Mouse (Mus musculus): ENCODE data around the gene Faap20. TPM values are rescaled to one million over a fixed set of nuclear protein-coding genes. Genes with fewer than 3 reads are reported as not detected.

Faap20 gene
- polyA plus RNA-seq, 1 experiment from 2014 or later, result 104 TPM

- no peaks in the 10 kb centered on the region for H3K9me3 ChIP-seq (ENCODE audit: control insufficient read depth, low read length)
- no peaks in the 10 kb centered on the region for H3K27me3 ChIP-seq (ENCODE audit: control insufficient read depth, insufficient read depth, low read length)
- H3K36me3 ChIP-seq (ENCODE audit: control insufficient read depth, insufficient read depth, low read length), result no peaks in the 10 kb centered on the region
- H3K4me2 ChIP-seq (ENCODE audit: low read depth, severe bottlenecking), result no peak overlapping the region
- WGBS, result 89% methylated on average over 7 of the region's 7 CpGs
- DNase-seq (ENCODE audit: low spot score), result no peak
- H3K4me3 ChIP-seq (ENCODE audit: low read depth, low read length), result no peak overlapping the region
- ATAC-seq (ENCODE audit: insufficient number of reproducible peaks, low FRiP score, low TSS enrichment, low read depth), result no peak
- peaks cover 16% of the 10 kb centered on the region for H3K4me1 ChIP-seq (ENCODE audit: control insufficient read depth, insufficient read depth, low read length)
- H3K9ac ChIP-seq (ENCODE audit: low read length), result no peak overlapping the region
- no peak overlapping the region for H3K27ac ChIP-seq (replicated peaks; ENCODE audit: low read depth, low read length)
Measured at GRCm38 (mm10) chr4:155301098-155301447, 51.5 kb downstream of the Faap20 start.

GRCm38 (mm10) chr4:155301965-155302364, 52.4 kb downstream of the Faap20 start:
- ATAC-seq (ENCODE audit: insufficient number of reproducible peaks, low FRiP score, low TSS enrichment, low read depth), result no peak

GRCm38 (mm10) chr4:155304508-155305096, 55.0 kb downstream of the Faap20 start:
- ATAC-seq (ENCODE audit: insufficient number of reproducible peaks, low FRiP score, low TSS enrichment, low read depth) (no peak), DNase-seq (ENCODE audit: low spot score) (no peak)
- H3K36me3 ChIP-seq (ENCODE audit: control insufficient read depth, insufficient read depth, low read length), result no peaks in the 10 kb centered on the region
- no peak overlapping the region for H3K27ac ChIP-seq (replicated peaks; ENCODE audit: low read depth, low read length)
- H3K4me1 ChIP-seq (ENCODE audit: control insufficient read depth, insufficient read depth, low read length), result peaks cover 33% of the 10 kb centered on the region
- H3K9me3 ChIP-seq (ENCODE audit: control insufficient read depth, low read length), result no peaks in the 10 kb centered on the region
- no peak overlapping the region for H3K9ac ChIP-seq (ENCODE audit: low read length)
- H3K27me3 ChIP-seq (ENCODE audit: control insufficient read depth, insufficient read depth, low read length), result no peaks in the 10 kb centered on the region
- WGBS, result 86% methylated on average over 7 of the region's 7 CpGs
- no peak overlapping the region for H3K4me2 ChIP-seq (ENCODE audit: low read depth, severe bottlenecking)
- H3K4me3 ChIP-seq (ENCODE audit: low read depth, low read length), result no peak overlapping the region

More at GRCm38 (mm10) chr4:155301965-155302364, 52.4 kb downstream of the Faap20 start:
- Histone ChIP-seq H3K4me2 (ENCODE audit: low read depth, severe bottlenecking) (no peak overlapping the region), H3K36me3 (ENCODE audit: control insufficient read depth, insufficient read depth, low read length) (no peaks in the 10 kb centered on the region), H3K4me3 (ENCODE audit: low read depth, low read length) (no peak overlapping the region), H3K4me1 (ENCODE audit: control insufficient read depth, insufficient read depth, low read length) (peaks cover 24% of the 10 kb centered on the region), H3K27ac (replicated peaks; ENCODE audit: low read depth, low read length) (no peak overlapping the region), H3K9me3 (ENCODE audit: control insufficient read depth, low read length) (no peaks in the 10 kb centered on the region), H3K27me3 (ENCODE audit: control insufficient read depth, insufficient read depth, low read length) (no peaks in the 10 kb centered on the region), H3K9ac (ENCODE audit: low read length) (no peak overlapping the region)
- no peak for DNase-seq (ENCODE audit: low spot score)
- WGBS, result 39% methylated on average over 4 of the region's 4 CpGs

GRCm38 (mm10) chr4:155305531-155306031, 56.0 kb downstream of the Faap20 start:
- no peak for DNase-seq (ENCODE audit: low spot score)
- H3K4me3 ChIP-seq (ENCODE audit: low read depth, low read length), result no peak overlapping the region
- no peak for ATAC-seq (ENCODE audit: insufficient number of reproducible peaks, low FRiP score, low TSS enrichment, low read depth)
- H3K4me2 ChIP-seq (ENCODE audit: low read depth, severe bottlenecking), result no peak overlapping the region
- H3K36me3 ChIP-seq (ENCODE audit: control insufficient read depth, insufficient read depth, low read length), result no peaks in the 10 kb centered on the region
- H3K27me3 ChIP-seq (ENCODE audit: control insufficient read depth, insufficient read depth, low read length), result no peaks in the 10 kb centered on the region
- peaks cover 27% of the 10 kb centered on the region for H3K4me1 ChIP-seq (ENCODE audit: control insufficient read depth, insufficient read depth, low read length)
- no peak overlapping the region for H3K27ac ChIP-seq (replicated peaks; ENCODE audit: low read depth, low read length)
- H3K9me3 ChIP-seq (ENCODE audit: control insufficient read depth, low read length), result no peaks in the 10 kb centered on the region
- WGBS, result 48% methylated on average over 8 of the region's 8 CpGs
- H3K9ac ChIP-seq (ENCODE audit: low read length), result no peak overlapping the region

Other genes with a start within 250 kb of the Faap20 start
- gene Plch2, start 193.0 kb upstream of the Faap20 start, polyA plus RNA-seq (2014; fragmentation: Nextera tagmentation; extraction: Ambion mirVana), result 1.0 and 1.2 TPM in 2 replicates
- gene Pex10, start 182.8 kb upstream of the Faap20 start, polyA plus RNA-seq (2014; fragmentation: Nextera tagmentation; extraction: Ambion mirVana), result 6.5 and 8.5 TPM in 2 replicates
- 137 and 149 TPM in 2 replicates for gene Rer1, start 163.4 kb upstream of the Faap20 start, polyA plus RNA-seq (2014; fragmentation: Nextera tagmentation; extraction: Ambion mirVana)
- gene Morn1, start 163.2 kb upstream of the Faap20 start, polyA plus RNA-seq (2014; fragmentation: Nextera tagmentation; extraction: Ambion mirVana), result 3.5 and 4.5 TPM in 2 replicates
- 17.7 and 17.8 TPM in 2 replicates for gene Ski, start 27.2 kb upstream of the Faap20 start, polyA plus RNA-seq (2014; fragmentation: Nextera tagmentation; extraction: Ambion mirVana)
- gene Prkcz, start 111.6 kb downstream of the Faap20 start, polyA plus RNA-seq (2014; fragmentation: Nextera tagmentation; extraction: Ambion mirVana), result 6.3 and 9.3 TPM in 2 replicates
- gene Gabrd, start 148.3 kb downstream of the Faap20 start, polyA plus RNA-seq (2014; fragmentation: Nextera tagmentation; extraction: Ambion mirVana), result 0.08 TPM in 1 of 2 replicates, not detected in the other
- gene Cfap74, start 159.4 kb downstream of the Faap20 start, polyA plus RNA-seq (2014; fragmentation: Nextera tagmentation; extraction: Ambion mirVana), result 5.1 and 6.1 TPM in 2 replicates
- gene Tmem52, start 219.3 kb downstream of the Faap20 start, polyA plus RNA-seq (2014; fragmentation: Nextera tagmentation; extraction: Ambion mirVana), result not detected in 2 replicates
- 625 and 626 TPM in 2 replicates for gene Gnb1, start 241.6 kb downstream of the Faap20 start, polyA plus RNA-seq (2014; fragmentation: Nextera tagmentation; extraction: Ambion mirVana)